Mouse (Mus musculus) hindbrain, embryonic 15.5 days (tissue): ENCODE results near the gene 1700123O20Rik. TPM values are rescaled to one million over a fixed set of nuclear protein-coding genes. Genes with fewer than 3 reads are reported as not detected.

Experiments
- ATAC-seq: fragments of 200-750 bp; cut with Nextera tagmentation; 2 replicates; pipeline ENCODE4 v1.8.0; 2017; ENCODE audit warnings: low read depth, moderate number of reproducible peaks, moderate TSS enrichment; ENCODE audit not compliant: low FRiP score
- H3K27ac ChIP-seq: fragments of 300-500 bp; sonication (generic); replicated peaks from 2 replicates; pipeline ENCODE4 v1.5.1; 2015; ENCODE audit warnings: mild to moderate bottlenecking, inconsistent platforms
- H3K27me3 ChIP-seq: fragments of 300-500 bp; sonication (generic); 2 replicates; pipeline ENCODE4 v1.6.1; 2015; ENCODE audit warnings: control low read depth, inconsistent platforms
- H3K36me3 ChIP-seq: fragments of 300-500 bp; sonication (generic); 2 replicates; pipeline ENCODE4 v1.6.1; 2015; ENCODE audit warnings: control low read depth, inconsistent platforms
- H3K4me1 ChIP-seq: fragments of 300-500 bp; sonication (generic); replicated peaks from 2 replicates; pipeline ENCODE4 v1.6.1; 2015; ENCODE audit warnings: control low read depth, inconsistent platforms
- H3K4me2 ChIP-seq: fragments of 300-500 bp; sonication (generic); 2 replicates; pipeline ENCODE4 v1.6.1; 2015; ENCODE audit warnings: moderate library complexity, mild to moderate bottlenecking, inconsistent platforms
- H3K4me3 ChIP-seq: fragments of 300-500 bp; sonication (generic); 2 replicates; pipeline ENCODE4 v1.5.1; 2015; ENCODE audit warnings: mild to moderate bottlenecking, inconsistent platforms
- H3K9ac ChIP-seq: fragments of 300-500 bp; sonication (generic); 2 replicates; pipeline ENCODE4 v1.6.1; 2015; ENCODE audit warnings: inconsistent platforms
- H3K9me3 ChIP-seq: fragments of 300-500 bp; sonication (generic); 2 replicates; pipeline ENCODE4 v1.6.1; 2016; ENCODE audit warnings: control low read depth, inconsistent platforms
- WGBS: fragments of 180-500 bp; shearing (Covaris S2); methylation state at CpG from one replicate; pipeline ENCODE4 v1.1.7; 2015; 5-methylcytosine and 5-hydroxymethylcytosine counted together
- polyA plus RNA-seq: library from polyadenylated mRNA; unstranded; fragments of >200 nt; fragmentation: Nextera tagmentation; extraction: Ambion mirVana; gene quantifications from 2 replicates; pipeline ENCODE4 v1.2.1, GENCODE M21; 2015

Gene 1700123O20Rik
- polyA plus RNA-seq, result 67.6 and 68.3 TPM in 2 replicates

GRCm38 (mm10) chr14:54686063-54686521 lies at the start of gene 1700123O20Rik:
TSS of gene 1700123O20Rik (plus strand) at chr14:54686216.
- peak within 1 kb of the TSS; percentile 98 for H3K27ac ChIP-seq
- no peaks in the 10 kb centered on the region for H3K27me3 ChIP-seq
- peak within 1 kb of the TSS; percentile 63 for H3K4me2 ChIP-seq
- peak; percentile 82 for ATAC-seq
- no peaks in the 10 kb centered on the region for H3K9me3 ChIP-seq
- H3K4me3 ChIP-seq, result peak within 1 kb of the TSS; percentile 92
- H3K36me3 ChIP-seq, result peaks cover 26% of the 10 kb centered on the region
- peaks cover 36% of the 10 kb centered on the region for H3K4me1 ChIP-seq
- H3K9ac ChIP-seq, result peak within 1 kb of the TSS; percentile 95
- WGBS, result 1% methylated on average over 41 of the region's 41 CpGs

GRCm38 (mm10) chr14:54636954-54637353 lies 49.1 kb upstream of the 1700123O20Rik start:
- Histone ChIP-seq H3K4me3 (no peak overlapping the region), H3K27ac (no peak overlapping the region), H3K9ac (no peak overlapping the region), H3K27me3 (no peaks in the 10 kb centered on the region), H3K36me3 (peaks cover 29% of the 10 kb centered on the region), H3K4me2 (no peak overlapping the region), H3K4me1 (peaks cover 29% of the 10 kb centered on the region), H3K9me3 (no peaks in the 10 kb centered on the region)
- 43% methylated on average over 8 of the region's 8 CpGs for WGBS
- no peak for ATAC-seq

GRCm38 (mm10) chr14:54638210-54638609 lies 47.8 kb upstream of the 1700123O20Rik start:
- Histone ChIP-seq H3K9me3 (no peaks in the 10 kb centered on the region), H3K4me2 (no peak overlapping the region), H3K36me3 (peaks cover 28% of the 10 kb centered on the region), H3K27me3 (no peaks in the 10 kb centered on the region), H3K4me3 (no peak overlapping the region), H3K9ac (0 out of 2 replicates have a peak overlapping the region, but pooled peaks have one; percentile 22), H3K27ac (no peak overlapping the region), H3K4me1 (peaks cover 34% of the 10 kb centered on the region)
- 86% methylated on average over 5 of the region's 5 CpGs for WGBS
- ATAC-seq, result no peak

- H3K36me3 ChIP-seq, result peaks cover 37% of the 10 kb centered on the region
- peak overlapping the region; percentile 97 for H3K4me2 ChIP-seq
- H3K4me1 ChIP-seq, result peaks cover 30% of the 10 kb centered on the region
- peak overlapping the region; percentile 86 for H3K4me3 ChIP-seq
- no peak for ATAC-seq
- H3K27me3 ChIP-seq, result no peaks in the 10 kb centered on the region
- H3K9ac ChIP-seq, result peak overlapping the region; percentile 53
- no peak overlapping the region; the same call in 1 of the 2 replicates for H3K27ac ChIP-seq
- WGBS, result 19% methylated on average over 4 of the region's 4 CpGs
- no peaks in the 10 kb centered on the region for H3K9me3 ChIP-seq
Observed at GRCm38 (mm10) chr14:54640121-54640520, 45.9 kb upstream of the 1700123O20Rik start.

GRCm38 (mm10) chr14:54640946-54641304 lies 45.1 kb upstream of the 1700123O20Rik start, which contains the start of gene Gm17606:
TSS of gene Gm17606 (plus strand) at chr14:54640952.
- H3K4me2 ChIP-seq, result peak within 1 kb of the TSS; percentile 97
- peaks cover 30% of the 10 kb centered on the region for H3K4me1 ChIP-seq
- H3K27me3 ChIP-seq, result no peaks in the 10 kb centered on the region
- H3K9ac ChIP-seq, result peak within 1 kb of the TSS; percentile 98
- H3K9me3 ChIP-seq, result no peaks in the 10 kb centered on the region
- H3K27ac ChIP-seq, result peak within 1 kb of the TSS; percentile 92
- peak within 1 kb of the TSS; percentile 86 for H3K4me3 ChIP-seq
- 2% methylated on average over 26 of the region's 28 CpGs for WGBS
- H3K36me3 ChIP-seq, result peaks cover 40% of the 10 kb centered on the region
- no peak for ATAC-seq

- Histone ChIP-seq H3K27ac (peak within 1 kb of the TSS; percentile 92), H3K4me2 (peak within 1 kb of the TSS; percentile 97), H3K4me3 (peak within 1 kb of the TSS; percentile 86), H3K9me3 (no peaks in the 10 kb centered on the region), H3K27me3 (no peaks in the 10 kb centered on the region), H3K36me3 (peaks cover 42% of the 10 kb centered on the region), H3K9ac (peak within 1 kb of the TSS; percentile 98), H3K4me1 (peaks cover 30% of the 10 kb centered on the region)
- ATAC-seq, result peak; percentile 92
- whole genome bisulfite sequencing, result under 1% methylated on average over 46 of the region's 52 CpGs
Observed at GRCm38 (mm10) chr14:54641305-54641969, 44.6 kb upstream of the 1700123O20Rik start, which contains the start of gene Cdh24. TSS of gene Cdh24 (minus strand) at chr14:54641364.

- Histone ChIP-seq H3K9ac (no peak overlapping the region), H3K36me3 (peaks cover 52% of the 10 kb centered on the region), H3K27me3 (no peaks in the 10 kb centered on the region), H3K4me2 (no peak overlapping the region), H3K9me3 (no peaks in the 10 kb centered on the region), H3K4me3 (no peak overlapping the region), H3K4me1 (peaks cover 30% of the 10 kb centered on the region), H3K27ac (peak overlapping the region; percentile 45; the same call in 1 of the 2 replicates)
- whole genome bisulfite sequencing, result 79% methylated on average over 25 of the region's 25 CpGs
- no peak for ATAC-seq
Observed at GRCm38 (mm10) chr14:54642224-54642944, 43.6 kb upstream of the 1700123O20Rik start.

GRCm38 (mm10) chr14:54643011-54643410 lies 43.0 kb upstream of the 1700123O20Rik start:
- Histone ChIP-seq H3K9me3 (no peaks in the 10 kb centered on the region), H3K4me3 (no peak overlapping the region), H3K4me1 (peaks cover 32% of the 10 kb centered on the region), H3K9ac (no peak overlapping the region), H3K36me3 (peaks cover 58% of the 10 kb centered on the region), H3K27ac (no peak overlapping the region), H3K4me2 (no peak overlapping the region), H3K27me3 (no peaks in the 10 kb centered on the region)
- ATAC-seq, result no peak
- 81% methylated on average over 2 of the region's 2 CpGs for WGBS

GRCm38 (mm10) chr14:54644294-54644693 lies 41.7 kb upstream of the 1700123O20Rik start:
- H3K27me3 ChIP-seq, result no peaks in the 10 kb centered on the region
- peaks cover 69% of the 10 kb centered on the region for H3K36me3 ChIP-seq
- WGBS, result 95% methylated on average over 9 of the region's 9 CpGs
- H3K4me1 ChIP-seq, result peaks cover 30% of the 10 kb centered on the region
- no peak overlapping the region for H3K4me3 ChIP-seq
- H3K27ac ChIP-seq, result no peak overlapping the region
- H3K4me2 ChIP-seq, result no peak overlapping the region
- no peak overlapping the region for H3K9ac ChIP-seq
- no peak for ATAC-seq
- H3K9me3 ChIP-seq, result no peaks in the 10 kb centered on the region

- Histone ChIP-seq H3K9me3 (no peaks in the 10 kb centered on the region), H3K4me3 (no peak overlapping the region), H3K27ac (no peak overlapping the region), H3K27me3 (no peaks in the 10 kb centered on the region), H3K36me3 (peaks cover 86% of the 10 kb centered on the region), H3K4me2 (no peak overlapping the region), H3K9ac (no peak overlapping the region), H3K4me1 (peaks cover 40% of the 10 kb centered on the region)
- no peak for ATAC-seq
- WGBS, result 96% methylated on average over 17 of the region's 17 CpGs
Observed at GRCm38 (mm10) chr14:54646455-54646854, 39.6 kb upstream of the 1700123O20Rik start.

GRCm38 (mm10) chr14:54646898-54647636 lies 38.9 kb upstream of the 1700123O20Rik start:
- H3K9me3 ChIP-seq, result no peaks in the 10 kb centered on the region
- WGBS, result 94% methylated on average over 8 of the region's 8 CpGs
- no peak overlapping the region for H3K9ac ChIP-seq
- no peak overlapping the region for H3K4me3 ChIP-seq
- H3K27me3 ChIP-seq, result no peaks in the 10 kb centered on the region
- H3K27ac ChIP-seq, result no peak overlapping the region
- H3K4me1 ChIP-seq, result peaks cover 43% of the 10 kb centered on the region
- no peak overlapping the region for H3K4me2 ChIP-seq
- peaks cover 90% of the 10 kb centered on the region for H3K36me3 ChIP-seq
- no peak for ATAC-seq
